Mouse (Mus musculus): ENCODE data around the gene Zfp709. TPM values are rescaled to one million over a fixed set of nuclear protein-coding genes. Genes with fewer than 3 reads are reported as not detected.
"Not testable (repeated sequence)": the region's sequence is repeated elsewhere in the genome, so short reads cannot be mapped to it uniquely, and the experiment has no call there.

The Zfp709 gene
- 0.01 and 0.18 TPM in 2 replicates for polyA plus RNA-seq (2012; rRNA removed)

DNA sequence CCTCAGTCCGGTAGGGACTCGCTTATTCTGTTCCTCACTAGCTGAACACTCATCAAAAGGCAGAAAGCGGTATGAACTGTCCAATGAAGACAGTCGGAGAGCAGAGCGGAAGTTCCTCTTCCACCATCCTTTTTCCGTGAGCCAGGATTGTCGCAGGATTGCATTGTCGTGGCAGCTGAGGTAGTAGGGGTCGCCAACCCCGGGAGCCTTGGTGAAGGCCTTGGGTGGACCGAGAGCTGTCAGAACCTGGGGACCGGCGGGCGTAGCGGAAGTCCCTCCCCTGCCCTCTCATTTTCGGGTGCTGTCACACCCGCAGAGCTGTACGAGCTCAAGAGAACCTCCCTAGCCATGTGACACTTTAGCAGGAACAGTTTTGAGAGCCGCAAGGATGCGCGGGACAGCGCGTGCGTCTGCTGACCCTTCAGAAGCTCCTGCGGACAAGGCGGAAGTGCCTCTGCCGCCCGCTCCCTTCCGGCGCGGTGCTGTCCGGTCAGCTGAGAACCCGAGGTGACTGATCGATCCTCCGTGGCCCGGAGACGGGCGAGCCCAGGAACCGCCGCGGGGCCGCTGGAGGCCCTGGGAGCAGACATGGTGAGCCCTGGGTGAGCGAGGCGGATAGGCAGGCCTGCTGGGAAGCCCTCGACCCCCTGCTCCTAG, at the start of gene Zfp709:
Gene Zfp709 (plus strand): TSS at position 402 of the 657 bp plus-strand sequence.
- peaks cover 10% of the 10 kb centered on the region for H3K36me3 ChIP-seq (ENCODE audit: control insufficient read depth, insufficient read depth, low read length)
- no peaks in the 10 kb centered on the region for H3K4me1 ChIP-seq (ENCODE audit: control insufficient read depth, insufficient read depth, insufficient read length, low read length)
- H3K4me3 ChIP-seq (ENCODE audit: low read depth, low read length) = peak within 1 kb of the TSS; percentile 68
- 1% methylated on average over 45 of the region's 45 CpGs for WGBS
- no peaks in the 10 kb centered on the region for H3K27me3 ChIP-seq (ENCODE audit: control insufficient read depth, insufficient read depth, low read length)
- peak within 1 kb of the TSS; percentile 35 for H3K27ac ChIP-seq (ENCODE audit: insufficient read depth, low read depth, low read length)
- no peak for TF ChIP-seq CTCF (IDR thresholded peaks at IDR 0.05; ENCODE audit: extremely low read depth, insufficient read length, insufficient replicate concordance, low read depth, low read length)
- TF ChIP-seq POLR2A (IDR thresholded peaks at IDR 0.05; ENCODE audit: low read depth, low read length) = peak; percentile 34; the same call in 1 of the 2 replicates

DNA sequence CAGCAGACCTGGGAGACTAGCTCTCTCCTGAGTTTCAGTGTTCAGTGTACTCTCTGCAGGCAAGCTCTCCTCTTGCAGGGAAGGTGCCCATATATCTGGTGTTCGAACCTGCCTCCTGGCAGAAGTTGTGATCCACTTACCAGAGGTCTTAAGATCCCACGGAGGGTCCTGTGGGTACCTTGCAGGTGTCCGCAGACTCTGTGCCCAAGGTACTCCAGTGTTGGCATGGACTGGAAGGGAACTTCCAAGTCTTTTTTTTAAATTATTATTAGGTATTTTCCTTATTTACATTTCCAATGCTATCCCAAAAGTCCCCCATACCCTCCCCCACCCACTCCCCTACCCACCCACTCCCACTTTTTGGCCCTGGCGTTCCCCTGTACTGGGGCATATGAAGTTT, 43.6 kb upstream of the Zfp709 start:
- not testable (repeated sequence) for H3K4me3 ChIP-seq (ENCODE audit: low read depth, low read length); H3K4me1 ChIP-seq (ENCODE audit: control insufficient read depth, insufficient read depth, insufficient read length, low read length); H3K27me3 ChIP-seq (ENCODE audit: control insufficient read depth, insufficient read depth, low read length); H3K36me3 ChIP-seq (ENCODE audit: control insufficient read depth, insufficient read depth, low read length); H3K27ac ChIP-seq (ENCODE audit: insufficient read depth, low read depth, low read length)
- 79% methylated on average over 4 of the region's 4 CpGs for WGBS

DNA sequence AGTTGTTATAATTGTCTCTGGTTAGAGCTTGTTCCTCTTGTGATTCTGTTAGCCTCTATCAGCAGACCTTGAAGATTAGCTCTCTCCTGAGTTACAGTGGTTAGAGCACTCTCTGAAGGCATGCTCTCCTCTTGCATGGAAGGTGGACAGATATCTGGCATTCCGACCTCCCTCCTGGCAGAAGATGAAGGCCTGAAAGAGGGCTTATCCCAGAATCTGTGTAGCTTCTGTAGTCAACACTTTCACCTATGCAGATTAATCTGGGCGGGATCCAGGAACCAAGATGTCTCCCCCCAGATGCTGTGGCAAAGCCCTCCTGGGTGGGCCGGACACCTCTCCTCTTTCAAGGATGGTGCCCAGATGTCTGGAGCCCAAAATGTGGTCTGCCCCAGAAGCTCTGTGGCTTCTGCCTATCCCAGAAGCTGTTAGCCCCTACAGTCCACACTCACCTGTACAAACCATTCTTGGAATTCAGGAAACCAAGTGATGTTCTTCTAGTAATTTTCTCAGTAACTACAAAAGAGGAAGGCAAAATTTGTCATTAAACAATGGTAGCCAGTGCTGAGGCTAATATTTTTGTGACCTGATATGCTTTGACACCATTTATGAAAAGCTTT, 40.5 kb upstream of the Zfp709 start:
- not testable (repeated sequence) for H3K4me3 ChIP-seq (ENCODE audit: low read depth, low read length); H3K4me1 ChIP-seq (ENCODE audit: control insufficient read depth, insufficient read depth, insufficient read length, low read length); H3K27ac ChIP-seq (ENCODE audit: insufficient read depth, low read depth, low read length); H3K36me3 ChIP-seq (ENCODE audit: control insufficient read depth, insufficient read depth, low read length); H3K27me3 ChIP-seq (ENCODE audit: control insufficient read depth, insufficient read depth, low read length)
- 89% methylated on average over 3 of the region's 3 CpGs for WGBS

DNA sequence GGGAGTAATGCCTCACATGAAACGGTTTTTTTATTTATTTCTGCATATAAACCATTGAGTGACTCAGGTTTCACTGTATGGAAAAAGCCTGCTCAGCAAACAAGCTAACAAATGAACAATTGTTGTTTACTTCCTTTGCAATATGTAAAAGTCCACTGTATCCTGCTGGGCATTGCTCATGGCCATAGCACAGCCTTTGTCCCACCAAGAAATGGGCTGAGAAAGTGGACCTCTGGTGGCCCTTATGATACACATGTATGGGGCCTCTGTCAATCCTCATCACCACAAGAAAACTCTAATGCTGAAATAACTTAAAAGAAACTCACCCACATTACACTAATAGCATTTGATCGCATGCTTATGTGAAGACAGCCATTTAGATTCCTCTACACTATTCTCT, 39.3 kb upstream of the Zfp709 start:
- H3K27ac ChIP-seq (ENCODE audit: insufficient read depth, low read depth, low read length); H3K4me3 ChIP-seq (ENCODE audit: low read depth, low read length): not testable (repeated sequence)
- WGBS = 77% methylated on average over 2 of the region's 2 CpGs

DNA sequence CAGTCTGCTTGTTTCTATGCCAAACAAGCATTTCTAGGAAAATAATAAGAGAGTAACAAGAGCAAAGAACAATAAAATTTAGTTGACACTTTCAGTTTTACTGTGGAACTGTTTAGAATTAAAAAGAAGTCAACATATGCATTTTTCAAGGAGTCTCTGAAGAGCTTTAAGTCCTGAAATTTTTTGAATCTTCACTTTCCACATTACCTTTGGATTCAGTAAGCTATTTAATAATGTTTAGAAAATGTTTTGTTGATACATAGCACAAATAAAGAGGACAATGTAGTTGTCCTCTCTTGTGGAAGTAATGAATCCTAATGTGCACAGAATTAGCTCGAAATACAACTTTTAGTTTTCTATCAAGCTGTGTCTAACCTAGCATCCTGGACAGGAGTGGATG, 37.4 kb upstream of the Zfp709 start:
- not testable (repeated sequence) for H3K27me3 ChIP-seq (ENCODE audit: control insufficient read depth, insufficient read depth, low read length); H3K36me3 ChIP-seq (ENCODE audit: control insufficient read depth, insufficient read depth, low read length); H3K4me1 ChIP-seq (ENCODE audit: control insufficient read depth, insufficient read depth, insufficient read length, low read length); H3K4me3 ChIP-seq (ENCODE audit: low read depth, low read length); H3K27ac ChIP-seq (ENCODE audit: insufficient read depth, low read depth, low read length)
- WGBS = 81% methylated on average over 1 of the region's 1 CpGs

More for the DNA sequence above, 39.3 kb upstream of the Zfp709 start:
- H3K27me3 ChIP-seq (ENCODE audit: control insufficient read depth, insufficient read depth, low read length); H3K4me1 ChIP-seq (ENCODE audit: control insufficient read depth, insufficient read depth, insufficient read length, low read length); H3K36me3 ChIP-seq (ENCODE audit: control insufficient read depth, insufficient read depth, low read length): not testable (repeated sequence)

DNA sequence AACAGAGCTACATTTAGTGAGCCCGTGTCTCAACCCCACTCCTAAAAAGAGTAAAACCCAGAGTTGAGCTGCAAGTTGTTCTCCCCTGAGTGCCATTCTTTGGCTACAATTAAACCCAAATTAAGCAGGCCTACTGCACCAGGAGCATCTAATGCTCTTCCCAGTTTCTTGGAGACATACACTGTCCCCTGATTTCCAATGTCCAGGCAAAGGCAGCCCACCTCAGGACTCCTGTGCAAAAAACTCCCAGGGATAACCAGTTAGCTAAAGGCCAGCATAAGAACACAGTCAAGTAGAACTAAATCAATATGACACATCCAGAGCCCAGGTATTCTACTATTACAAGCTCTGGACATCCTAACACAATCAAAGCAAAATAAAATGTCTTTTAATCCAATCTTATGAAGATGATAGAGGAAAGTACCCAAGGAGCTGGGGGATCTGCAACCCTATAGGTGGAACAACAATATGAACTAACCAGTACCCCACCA, 35.8 kb upstream of the Zfp709 start:
- WGBS = 84% methylated on average over 1 of the region's 1 CpGs
- H3K4me1 ChIP-seq (ENCODE audit: control insufficient read depth, insufficient read depth, insufficient read length, low read length); H3K4me3 ChIP-seq (ENCODE audit: low read depth, low read length); H3K27me3 ChIP-seq (ENCODE audit: control insufficient read depth, insufficient read depth, low read length); H3K27ac ChIP-seq (ENCODE audit: insufficient read depth, low read depth, low read length); H3K36me3 ChIP-seq (ENCODE audit: control insufficient read depth, insufficient read depth, low read length): not testable (repeated sequence)

DNA sequence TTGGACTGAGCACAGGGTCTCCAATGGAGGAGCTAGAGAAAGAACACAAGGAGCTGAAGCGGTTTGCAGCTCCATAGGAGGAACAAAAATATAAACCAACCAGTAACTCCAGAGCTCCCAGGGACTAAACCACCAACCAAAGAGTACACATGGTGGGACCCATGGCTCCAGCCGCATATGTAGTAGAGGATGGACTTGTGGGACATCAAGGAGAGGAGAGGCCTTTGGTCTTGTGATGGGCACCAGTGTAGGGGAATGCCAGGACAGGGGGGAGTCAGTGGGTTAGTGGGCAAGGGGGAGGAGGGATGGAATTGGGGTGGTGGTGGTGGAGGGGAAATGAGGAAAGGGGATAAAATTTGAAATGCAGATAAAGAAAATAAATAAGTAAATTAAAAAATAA, 35.1 kb upstream of the Zfp709 start:
- not testable (repeated sequence) for H3K27ac ChIP-seq (ENCODE audit: insufficient read depth, low read depth, low read length); H3K27me3 ChIP-seq (ENCODE audit: control insufficient read depth, insufficient read depth, low read length); H3K4me3 ChIP-seq (ENCODE audit: low read depth, low read length); H3K36me3 ChIP-seq (ENCODE audit: control insufficient read depth, insufficient read depth, low read length); H3K4me1 ChIP-seq (ENCODE audit: control insufficient read depth, insufficient read depth, insufficient read length, low read length)
- 86% methylated on average over 2 of the region's 2 CpGs for WGBS

DNA sequence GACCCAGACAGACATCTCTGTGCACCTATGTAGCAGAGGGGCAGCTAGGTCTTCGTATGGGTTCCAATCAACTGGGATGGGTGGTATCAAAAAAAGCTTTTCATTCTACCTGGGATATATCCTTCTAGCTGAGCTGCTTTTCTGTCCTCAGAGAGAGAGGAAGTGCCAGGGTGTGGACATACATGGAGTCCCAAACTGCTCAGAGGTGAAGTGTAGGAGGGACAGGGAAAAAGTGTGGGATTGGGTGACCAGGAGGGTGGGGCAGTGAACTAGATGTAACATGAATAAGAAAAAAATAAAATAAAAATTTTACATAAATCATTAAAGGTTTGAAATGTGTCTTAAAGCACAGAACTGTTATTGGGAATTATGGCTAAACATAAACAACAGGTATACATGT, 30.8 kb upstream of the Zfp709 start:
- H3K27ac ChIP-seq (ENCODE audit: insufficient read depth, low read depth, low read length) = not testable (repeated sequence)
- 82% methylated on average over 1 of the region's 1 CpGs for WGBS

DNA sequence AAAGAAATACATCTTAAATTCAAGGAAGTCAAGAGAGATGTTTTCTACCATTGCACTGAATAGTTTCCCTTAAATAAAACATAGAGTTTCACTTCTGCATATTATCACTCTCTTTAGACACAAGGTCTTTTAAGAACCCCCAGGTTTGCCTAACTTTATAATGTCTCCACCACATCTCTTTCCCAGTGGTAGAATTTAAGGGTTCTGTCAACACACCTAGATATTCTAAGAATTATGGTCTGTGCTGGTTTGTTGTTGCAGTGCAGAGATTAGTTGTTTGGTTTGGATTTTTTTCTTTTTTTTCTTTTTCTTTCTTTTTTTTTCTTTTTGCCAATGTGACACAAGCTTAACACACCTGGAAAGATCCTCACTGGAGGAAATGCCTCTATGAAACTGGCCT, 28.5 kb upstream of the Zfp709 start:
- not testable (repeated sequence) for H3K4me3 ChIP-seq (ENCODE audit: low read depth, low read length); H3K4me1 ChIP-seq (ENCODE audit: control insufficient read depth, insufficient read depth, insufficient read length, low read length); H3K27ac ChIP-seq (ENCODE audit: insufficient read depth, low read depth, low read length); H3K36me3 ChIP-seq (ENCODE audit: control insufficient read depth, insufficient read depth, low read length); H3K27me3 ChIP-seq (ENCODE audit: control insufficient read depth, insufficient read depth, low read length)

More for the DNA sequence above, 30.8 kb upstream of the Zfp709 start:
- not testable (repeated sequence) for H3K4me1 ChIP-seq (ENCODE audit: control insufficient read depth, insufficient read depth, insufficient read length, low read length); H3K36me3 ChIP-seq (ENCODE audit: control insufficient read depth, insufficient read depth, low read length); H3K27me3 ChIP-seq (ENCODE audit: control insufficient read depth, insufficient read depth, low read length); H3K4me3 ChIP-seq (ENCODE audit: low read depth, low read length)

DNA sequence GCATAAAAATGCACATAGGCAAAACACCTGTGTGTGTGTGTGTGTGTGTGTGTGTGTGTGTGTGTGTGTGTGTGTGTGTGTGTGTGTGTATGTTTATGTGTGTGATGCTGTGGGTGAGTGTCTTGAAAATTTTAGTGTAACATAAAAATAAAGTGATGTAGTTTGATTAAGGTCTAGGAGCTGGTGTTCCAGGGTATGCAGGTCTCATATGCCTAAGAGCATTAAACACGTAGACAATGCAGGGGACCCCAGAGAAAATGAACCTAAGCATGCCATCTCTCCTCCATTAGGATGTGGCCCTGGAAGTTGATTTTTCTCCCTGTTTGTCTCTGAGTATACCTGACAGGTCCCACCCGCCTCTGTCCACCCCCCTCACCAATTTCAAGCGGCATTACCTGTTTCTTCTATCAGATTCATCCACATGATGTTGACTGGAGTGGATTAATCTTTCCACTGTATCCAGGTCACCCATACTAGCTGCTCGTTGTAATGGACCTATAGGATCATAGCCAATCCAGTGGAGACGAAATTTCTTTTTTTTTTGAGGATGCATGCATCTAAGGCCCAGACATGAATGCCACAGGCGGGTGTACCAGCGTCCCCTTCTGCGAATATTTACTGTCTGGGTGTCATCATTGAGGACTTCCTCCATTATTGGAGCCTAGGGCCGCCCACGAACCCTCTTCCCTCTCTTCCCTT, 25.0 kb upstream of the Zfp709 start:
- not testable (repeated sequence) for H3K27ac ChIP-seq (ENCODE audit: insufficient read depth, low read depth, low read length); H3K4me1 ChIP-seq (ENCODE audit: control insufficient read depth, insufficient read depth, insufficient read length, low read length); H3K27me3 ChIP-seq (ENCODE audit: control insufficient read depth, insufficient read depth, low read length); H3K4me3 ChIP-seq (ENCODE audit: low read depth, low read length); H3K36me3 ChIP-seq (ENCODE audit: control insufficient read depth, insufficient read depth, low read length)
- WGBS = 74% methylated on average over 9 of the region's 10 CpGs

DNA sequence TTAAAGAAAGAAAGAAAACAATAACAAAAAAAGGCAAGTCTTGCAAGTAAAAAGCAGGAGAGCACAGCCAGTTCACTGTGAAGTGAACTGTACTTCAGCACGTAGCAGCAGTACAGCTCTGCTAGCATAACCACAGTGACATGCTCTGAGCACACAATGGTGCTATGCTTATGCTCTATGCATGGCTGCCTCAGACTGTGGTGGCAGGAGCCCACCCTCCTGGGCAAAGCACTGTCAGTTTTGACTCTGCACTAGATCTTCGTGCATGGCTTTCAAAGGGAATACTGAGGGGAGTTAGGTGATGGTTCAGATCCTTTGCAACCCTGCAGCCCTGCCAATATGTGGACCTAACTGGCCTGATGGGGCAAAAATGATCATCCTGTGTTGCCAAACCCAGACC, 24.5 kb upstream of the Zfp709 start:
- H3K4me3 ChIP-seq (ENCODE audit: low read depth, low read length) = not testable (repeated sequence)
- 80% methylated on average over 2 of the region's 2 CpGs for WGBS

More for the DNA sequence above, 24.5 kb upstream of the Zfp709 start:
- H3K36me3 ChIP-seq (ENCODE audit: control insufficient read depth, insufficient read depth, low read length); H3K27ac ChIP-seq (ENCODE audit: insufficient read depth, low read depth, low read length); H3K27me3 ChIP-seq (ENCODE audit: control insufficient read depth, insufficient read depth, low read length); H3K4me1 ChIP-seq (ENCODE audit: control insufficient read depth, insufficient read depth, insufficient read length, low read length): not testable (repeated sequence)

Measured in small intestine, adult 2 months (tissue).